Mouse (Mus musculus) monocyte, adult 2 months (primary cell): Measurements from ENCODE around the gene Dennd1c.
A peak's percentile ranks its signal among the peaks of the same experiment; 100 is the strongest.

Source experiments
- DNase-seq, 2 experiments: peaks; one replicate each; pipeline ENCODE4 v3.0.0; 2022; ENCODE audit warnings: low spot score in 2 of 2, low read depth in 1 of 2

The Dennd1c gene

DNA sequence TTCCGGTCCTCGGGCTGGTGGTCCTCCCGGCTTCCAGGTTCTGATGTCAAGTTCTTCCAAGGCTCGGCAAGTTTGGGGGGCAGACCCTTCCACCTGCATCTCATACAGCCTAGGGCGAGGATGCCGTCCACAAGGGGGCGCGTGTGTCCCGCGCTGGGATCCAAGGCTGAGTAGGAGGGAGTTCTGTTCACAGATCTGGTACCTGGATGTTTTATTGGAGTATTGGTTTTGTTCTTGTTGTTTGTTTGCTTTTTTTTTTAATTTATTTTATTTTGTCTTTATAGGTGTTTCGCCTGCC is 18.3 kb upstream of the Dennd1c start:
- peak; percentile 45 to 71 for DNase-seq

GRCm38 (mm10) chr17:57095855-57096622 is 17.7 kb upstream of the Dennd1c start:
- DNase-seq = peak in 1 of 2 experiments; percentile 55

DNA sequence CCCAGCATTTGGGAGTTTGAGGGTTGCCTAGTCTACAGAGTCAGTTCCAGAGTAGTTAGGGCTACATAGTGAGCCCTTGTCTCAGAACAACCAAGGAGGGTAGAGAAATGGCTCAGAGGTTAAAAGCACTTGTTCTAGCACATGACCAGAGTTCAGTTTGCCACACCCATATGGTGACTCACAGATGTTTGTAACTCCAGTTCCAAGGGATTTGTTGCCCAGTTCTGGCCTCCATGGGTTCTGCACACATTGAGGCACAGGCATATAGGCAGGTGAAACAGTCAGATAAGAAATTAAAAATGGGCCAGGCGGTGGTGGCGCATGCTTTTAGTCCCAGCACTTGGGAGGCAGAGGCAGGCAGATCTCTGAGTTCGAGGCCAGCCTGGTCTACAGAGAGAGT is 15.9 kb upstream of the Dennd1c start:
- no peak for DNase-seq

DNA sequence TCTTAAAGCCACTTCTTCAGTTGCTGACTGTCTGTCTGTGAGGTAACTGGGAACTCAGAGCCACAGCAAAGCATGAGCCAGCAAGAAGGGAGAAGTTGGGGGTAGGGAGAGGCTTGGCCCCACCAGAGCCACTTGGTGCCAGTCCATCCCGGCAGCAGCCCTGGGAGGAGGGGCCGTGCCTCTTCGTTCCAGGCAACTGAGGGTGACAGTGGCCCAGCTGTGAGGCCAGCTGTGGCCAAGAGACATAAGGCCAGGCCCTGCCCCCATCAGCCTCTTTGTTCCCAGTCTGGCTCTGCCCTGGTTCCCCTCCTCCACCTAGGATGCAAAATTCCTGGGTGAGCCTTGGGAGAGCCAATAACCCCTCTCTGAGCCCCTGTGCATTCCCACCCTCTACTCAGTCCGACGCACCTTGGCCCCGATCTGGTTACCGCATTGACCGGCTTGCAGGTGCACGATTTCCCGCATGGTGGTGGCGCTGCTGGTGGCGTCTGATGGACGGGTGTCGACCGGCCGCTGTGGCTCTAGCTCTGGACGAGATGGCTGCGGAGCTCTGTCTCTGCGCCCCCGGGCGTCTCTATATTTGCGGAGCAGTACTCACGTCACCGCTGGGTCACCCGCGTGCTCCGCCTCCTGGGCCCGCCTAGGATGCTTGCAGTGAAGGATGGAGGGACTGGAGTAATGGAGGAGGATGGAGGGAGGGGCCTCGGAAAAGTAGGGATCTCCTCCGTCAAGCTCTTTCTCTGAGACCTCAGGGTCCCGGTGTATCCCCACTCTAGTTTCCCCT is 8.9 kb upstream of the Dennd1c start, which contains the start of gene Tubb4a:
Gene Tubb4a, minus strand, starts transcription at position 734 of the 784 bp plus-strand sequence.
- no peak for DNase-seq

DNA sequence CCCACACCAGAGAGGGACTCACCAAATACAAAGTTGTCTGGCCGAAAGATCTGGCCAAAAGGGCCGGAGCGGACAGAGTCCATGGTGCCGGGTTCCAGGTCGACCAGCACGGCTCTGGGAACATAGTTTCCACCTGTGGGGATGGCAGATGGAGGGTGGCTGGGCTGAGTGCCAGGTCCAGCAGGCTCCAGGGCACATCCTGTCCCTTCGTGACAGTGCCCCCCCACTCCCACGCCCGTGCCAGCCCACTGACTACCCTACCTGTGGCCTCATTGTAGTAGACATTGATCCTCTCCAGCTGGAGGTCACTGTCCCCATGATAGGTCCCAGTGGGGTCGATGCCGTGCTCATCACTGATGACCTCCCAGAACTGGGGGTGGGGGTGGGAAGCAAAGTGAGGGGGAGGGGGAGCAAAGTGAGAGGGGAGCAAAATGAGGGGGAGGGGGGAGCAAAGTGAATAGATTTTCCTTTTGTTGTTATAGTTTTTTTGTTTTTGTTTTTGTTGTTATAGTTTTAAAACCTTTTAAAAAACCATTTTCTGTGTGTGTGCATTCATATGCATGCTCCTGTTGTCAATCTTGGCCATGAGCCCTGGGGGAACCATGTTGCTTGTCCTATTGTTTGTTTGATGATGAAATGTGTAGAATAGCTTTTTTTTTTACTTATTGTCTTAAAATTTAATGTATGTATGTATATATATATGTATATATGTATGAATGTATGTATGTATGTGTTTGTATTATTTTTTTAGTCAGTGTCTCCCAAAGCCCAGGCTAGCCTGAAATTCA is 7.8 kb upstream of the Dennd1c start:
- no peak for DNase-seq

DNA sequence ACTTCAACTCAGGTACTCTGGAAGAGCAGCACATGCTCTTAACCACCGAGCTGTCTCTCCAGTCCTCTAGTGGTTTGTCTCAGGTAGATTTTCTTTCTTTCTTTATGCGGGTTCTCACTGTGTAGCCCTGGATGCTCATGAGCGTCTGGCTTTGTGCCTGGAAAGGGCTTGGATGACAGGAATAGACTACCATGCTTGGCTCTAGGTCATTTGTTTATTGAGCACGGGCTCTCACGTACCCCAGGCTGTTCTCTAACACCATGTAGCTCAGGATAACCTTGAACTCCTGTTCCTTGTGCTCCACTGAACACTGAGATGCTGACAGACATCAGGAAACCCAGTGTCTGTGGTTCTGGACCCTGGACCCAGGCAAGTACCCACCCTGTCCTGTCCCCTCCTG is 4.2 kb upstream of the Dennd1c start:
- no peak for DNase-seq

DNA sequence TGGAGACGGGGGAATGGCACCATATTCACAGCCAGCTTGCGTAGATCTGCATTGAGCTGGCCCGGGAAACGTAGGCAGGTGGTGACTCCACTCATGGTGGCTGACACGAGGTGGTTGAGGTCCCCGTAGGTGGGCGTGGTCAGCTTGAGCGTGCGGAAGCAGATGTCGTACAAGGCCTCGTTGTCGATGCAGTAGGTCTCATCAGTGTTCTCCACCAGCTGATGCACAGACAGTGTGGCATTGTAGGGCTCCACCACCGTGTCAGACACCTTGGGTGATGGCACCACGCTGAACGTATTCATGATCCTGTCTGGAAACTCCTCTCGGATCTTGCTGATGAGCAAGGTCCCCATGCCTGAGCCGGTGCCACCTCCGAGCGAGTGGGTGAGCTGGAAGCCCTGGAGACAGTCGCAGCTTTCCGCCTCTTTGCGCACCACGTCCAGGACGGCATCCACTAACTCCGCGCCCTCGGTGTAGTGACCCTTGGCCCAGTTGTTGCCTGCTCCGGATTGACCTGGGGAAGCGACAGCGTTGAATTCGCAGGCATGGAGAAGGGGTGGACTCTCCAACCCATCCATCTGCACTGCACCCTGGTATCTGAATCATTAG is 3.0 kb upstream of the Dennd1c start:
- no peak for DNase-seq

DNA sequence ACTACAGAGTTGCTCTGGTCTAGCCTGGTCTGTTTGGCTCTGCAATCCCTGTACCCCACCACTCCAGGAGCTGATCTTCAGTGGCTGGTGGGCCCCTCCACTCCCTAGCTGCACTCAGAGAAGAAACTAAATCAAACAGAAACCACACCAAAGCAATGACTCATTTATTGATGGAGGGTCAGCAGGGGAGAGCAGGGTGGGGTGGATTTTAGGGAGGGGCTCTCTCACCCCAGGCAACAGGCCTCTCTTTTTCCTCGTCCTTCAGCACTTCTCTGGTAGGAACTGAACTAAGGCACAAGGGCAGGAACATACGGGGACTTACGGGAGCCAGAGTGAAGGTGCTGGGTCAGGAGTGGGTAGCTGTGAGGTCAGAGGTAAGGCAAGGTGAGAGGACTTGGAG is 1.6 kb upstream of the Dennd1c start:
- no peak for DNase-seq

DNA sequence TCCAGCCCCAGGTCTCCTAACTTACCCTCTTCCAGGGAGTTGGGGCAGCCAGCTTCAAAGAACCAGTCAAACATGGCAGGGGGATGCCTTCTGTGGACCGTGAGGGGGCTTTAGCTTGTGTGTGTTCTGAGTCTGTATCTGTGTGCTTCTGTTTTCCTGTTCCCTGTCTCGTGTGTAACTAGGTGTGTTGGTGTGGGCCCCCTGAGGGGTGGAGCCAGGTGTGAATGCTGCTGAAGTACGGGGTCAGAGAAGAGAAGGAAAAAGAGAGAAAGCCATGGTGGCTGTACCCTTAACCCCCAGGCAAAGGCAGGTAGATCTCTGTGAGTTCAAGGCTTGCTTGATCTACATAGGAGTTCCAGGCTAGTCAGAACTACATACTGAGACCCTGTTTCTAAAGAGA is 1.4 kb downstream of the Dennd1c start:
- no peak for DNase-seq

- DNase-seq = no peak
Measured at GRCm38 (mm10) chr17:57070699-57071098, 7.6 kb downstream of the Dennd1c start.

DNA sequence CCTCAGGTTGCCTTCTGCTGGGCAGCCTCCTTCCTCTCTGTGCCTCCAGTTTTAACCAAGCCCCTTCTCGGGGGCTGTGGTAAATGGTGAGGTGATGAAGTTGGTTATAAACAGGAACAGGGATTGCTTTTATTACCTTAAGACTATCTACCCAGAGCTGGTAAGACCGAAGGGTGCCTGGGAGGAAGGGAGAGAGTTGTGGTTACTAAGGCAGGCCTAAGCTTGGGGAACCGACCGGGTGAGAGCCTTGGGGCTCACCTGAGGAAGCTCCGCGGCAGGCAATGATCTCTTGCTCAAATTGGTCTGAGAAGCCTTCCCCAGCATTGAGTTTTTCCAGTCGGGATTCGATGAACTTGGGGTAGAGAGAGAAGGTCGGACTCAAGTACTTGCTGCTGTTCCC is 8.0 kb downstream of the Dennd1c start:
- no peak for DNase-seq

DNA sequence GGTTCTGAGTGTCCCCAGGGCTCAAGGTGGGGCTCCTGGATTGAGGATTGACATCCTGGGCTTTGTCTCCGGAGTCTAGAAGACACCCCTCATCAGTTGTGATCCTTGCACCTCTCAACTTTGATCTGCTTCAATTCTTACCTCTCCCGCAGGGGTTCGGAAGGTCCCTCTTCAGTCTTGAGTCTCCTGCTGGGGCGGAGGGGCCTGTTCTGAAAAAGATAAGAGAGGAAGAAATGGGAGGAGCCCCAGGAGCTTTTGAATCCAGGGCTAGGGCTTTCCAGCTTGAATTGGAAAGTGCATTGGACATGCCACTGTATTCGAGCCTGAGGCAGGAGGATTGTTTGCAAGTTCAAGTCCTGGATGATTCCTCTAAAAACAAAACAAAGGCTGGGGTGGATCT is 11.4 kb downstream of the Dennd1c start:
- DNase-seq = no peak

GRCm38 (mm10) chr17:57063031-57063430 is 15.3 kb downstream of the Dennd1c start:
- no peak for DNase-seq

DNA sequence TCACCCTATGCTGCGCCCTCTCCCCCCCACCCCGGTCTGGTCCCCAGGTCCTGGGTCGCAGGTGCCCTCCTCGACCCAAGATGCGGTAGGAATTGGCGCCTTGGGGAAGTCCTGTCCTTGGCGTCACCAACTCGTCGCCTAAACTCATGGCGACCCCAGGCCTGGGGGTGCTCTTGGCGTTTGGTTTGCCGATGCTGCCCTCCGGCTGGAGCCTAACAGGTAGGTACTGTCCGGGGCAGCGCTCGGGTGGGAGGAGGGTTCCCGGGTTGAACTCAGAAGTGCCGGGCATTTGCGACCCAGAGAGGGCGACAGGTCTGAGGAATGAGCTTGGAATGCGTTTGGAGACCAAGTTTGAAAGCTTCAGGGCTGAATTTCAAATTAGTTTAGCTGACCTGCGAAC is 15.8 kb downstream of the Dennd1c start:
- DNase-seq = no peak

DNA sequence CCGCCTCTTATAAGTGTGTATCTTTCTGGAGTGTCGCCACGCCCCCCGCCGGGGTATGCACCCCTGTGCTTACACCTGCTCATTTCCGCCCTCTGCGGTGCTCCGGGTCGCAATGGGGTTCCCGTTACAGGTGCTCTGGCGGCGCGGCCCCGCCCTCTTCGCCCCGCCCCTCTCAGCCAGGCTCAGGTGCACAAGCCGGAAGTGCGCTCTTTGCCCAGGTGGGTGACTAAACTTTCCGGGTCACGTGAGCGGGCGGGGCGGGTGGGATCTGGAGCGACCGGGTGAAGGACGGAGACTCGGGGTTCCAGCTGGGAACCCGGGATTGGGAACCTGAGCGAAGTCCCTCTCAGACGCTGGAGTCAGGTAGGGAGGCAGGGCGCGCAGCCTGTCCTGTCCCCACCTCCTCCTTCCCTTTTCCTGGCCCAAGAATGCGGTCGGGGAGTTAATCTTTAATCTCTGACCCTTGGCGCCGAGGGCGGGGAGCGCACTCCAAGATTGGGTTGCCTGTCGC is 16.2 kb downstream of the Dennd1c start:
- no peak for DNase-seq

DNA sequence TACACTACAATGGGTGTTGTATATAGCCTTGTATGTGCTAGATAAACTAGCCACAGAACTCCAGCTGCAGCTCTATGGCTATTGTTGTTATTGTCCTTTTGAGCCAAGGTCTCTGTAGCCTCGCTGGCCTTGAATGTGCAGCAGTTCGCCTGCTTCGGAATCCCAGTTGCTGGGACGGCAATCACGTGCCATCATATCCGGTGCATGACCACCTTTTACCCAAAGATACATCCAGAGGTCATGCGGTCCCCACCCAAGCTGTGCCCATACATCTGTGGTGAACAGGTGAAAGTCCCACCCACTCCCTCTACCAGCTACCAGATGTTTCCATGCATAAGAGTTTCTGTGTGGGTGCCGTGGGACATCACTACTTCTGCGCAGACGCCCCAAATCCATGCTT is 17.2 kb downstream of the Dennd1c start:
- DNase-seq = no peak

DNA sequence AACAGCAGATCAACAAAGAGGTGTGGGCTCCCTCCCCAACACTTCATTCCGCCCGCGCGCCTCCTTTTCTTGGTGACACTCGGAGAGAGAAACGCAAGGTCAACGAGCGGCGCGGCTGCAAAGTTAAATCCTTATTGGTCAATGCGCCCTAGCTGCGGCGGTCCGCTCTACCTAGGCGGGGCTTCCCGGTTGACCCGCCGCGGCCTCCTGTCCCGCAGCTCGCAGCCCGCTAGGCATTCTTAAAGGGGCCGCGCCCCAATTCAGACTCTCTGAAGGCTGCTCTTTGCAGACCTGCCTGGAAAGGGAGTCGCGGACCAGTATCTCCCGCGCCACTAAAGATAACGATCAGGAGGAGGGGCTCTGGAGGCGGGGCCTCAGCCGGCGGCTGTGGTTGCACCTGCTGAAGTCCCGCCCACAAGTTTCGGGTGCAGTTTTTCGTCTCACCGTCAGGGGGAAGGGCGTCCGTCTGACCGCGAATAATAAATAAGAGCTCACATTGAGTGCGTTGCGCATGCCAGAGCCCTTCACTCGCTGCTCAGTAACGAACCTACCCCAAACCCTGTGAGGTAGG is 18.0 kb downstream of the Dennd1c start:
- peak; percentile 86 to 93 for DNase-seq

- DNase-seq = no peak
Measured at GRCm38 (mm10) chr17:57059486-57059977, 18.8 kb downstream of the Dennd1c start, which contains the start of gene Slc25a23. TSS of gene Slc25a23 (minus strand) at chr17:57059863.

- no peak for DNase-seq
Measured at GRCm38 (mm10) chr17:57058891-57059485, 19.3 kb downstream of the Dennd1c start, which contains the start of gene Crb3. TSS of gene Crb3 (plus strand) at chr17:57059105.

GRCm38 (mm10) chr17:57056246-57056645 is 22.1 kb downstream of the Dennd1c start:
- no peak for DNase-seq
